Comparison of ENCODE assay signal across 7 mouse cellular contexts in genomic region chr5:65764786-65765634, GRCm38 (mm10). TPM values are rescaled to one million over a fixed set of nuclear protein-coding genes. Genes with fewer than 3 reads are reported as not detected.
DNase-seq lines count a peak whose midpoint lies in the region; ATAC-seq lines count a peak whose summit lies in the region.

No protein-coding gene starts in this region.

- H3K36me3 ChIP-seq in embryonic facial prominence, embryonic 11.5 days (replicated peaks; ENCODE audit: control insufficient read depth, insufficient read depth, low read depth, low read length), result no peaks in the 10 kb centered on the region; the same call in 1 of the 2 replicates
- H3K36me3 ChIP-seq in intestine, embryonic 16.5 days (ENCODE audit: control insufficient read depth, insufficient read depth, low read length), result no peaks in the 10 kb centered on the region
- no peaks in the 10 kb centered on the region for H3K36me3 ChIP-seq in midbrain, embryonic 11.5 days (ENCODE audit: control insufficient read depth, insufficient read depth, low read length)

- WGBS in embryonic facial prominence, embryonic 11.5 days, result 7% methylated on average over 36 of the region's 36 CpGs
- WGBS in intestine, embryonic 16.5 days, result 3% methylated on average over 36 of the region's 36 CpGs
- 7% methylated on average over 36 of the region's 36 CpGs for WGBS in midbrain, embryonic 11.5 days

- peak; percentile 92 for ATAC-seq in embryonic facial prominence, embryonic 11.5 days (replicated peaks; ENCODE audit: insufficient number of reproducible peaks, low FRiP score, low TSS enrichment, low read depth)
- ATAC-seq in intestine, embryonic 16.5 days, result peak; percentile 85
- ATAC-seq in midbrain, embryonic 11.5 days (ENCODE audit: low FRiP score), result peak; percentile 85

- peak overlapping the region; percentile 68 for H3K4me3 ChIP-seq in embryonic facial prominence, embryonic 11.5 days (ENCODE audit: low read depth, low read length)
- H3K4me3 ChIP-seq in intestine, embryonic 16.5 days (ENCODE audit: low read length), result peak overlapping the region; percentile 88
- H3K4me3 ChIP-seq in midbrain, embryonic 11.5 days (ENCODE audit: low read depth, low read length), result peak overlapping the region; percentile 88

- peak overlapping the region; percentile 74 for H3K4me2 ChIP-seq in embryonic facial prominence, embryonic 11.5 days (ENCODE audit: low read depth, low read length)
- H3K4me2 ChIP-seq in intestine, embryonic 16.5 days (ENCODE audit: low read depth, low read length), result peak overlapping the region; percentile 84
- H3K4me2 ChIP-seq in midbrain, embryonic 11.5 days, result peak overlapping the region; percentile 89

- H3K9me3 ChIP-seq in embryonic facial prominence, embryonic 11.5 days (replicated peaks; ENCODE audit: control insufficient read depth, low read length), result no peaks in the 10 kb centered on the region
- H3K9me3 ChIP-seq in intestine, embryonic 16.5 days (ENCODE audit: control insufficient read depth, low read length), result no peaks in the 10 kb centered on the region
- no peaks in the 10 kb centered on the region for H3K9me3 ChIP-seq in midbrain, embryonic 11.5 days (ENCODE audit: control insufficient read depth, low read length)

- peak; percentile 82 for DNase-seq in adrenal gland, postnatal 25 days
- DNase-seq in embryonic facial prominence, embryonic 11.5 days (ENCODE audit: low spot score), result peak; percentile 94
- peak; percentile 90 for DNase-seq in gonadal fat pad, adult 2 months (ENCODE audit: low read depth)
- DNase-seq in left cerebral cortex, postnatal 4 days, result peak; percentile 86
- DNase-seq in midbrain, embryonic 11.5 days (ENCODE audit: low spot score, missing footprints), result peak; percentile 97
- peak; percentile 75 for DNase-seq in right cerebral cortex, postnatal 4 days

- intact Hi-C loops in left cerebral cortex, postnatal 4 days (cut with DNase I), result loop anchor here (5.0 kb wide), 1 partner anchor 187 kb away; no protein-coding TSS in a partner anchor

- no peaks in the 10 kb centered on the region for H3K4me1 ChIP-seq in embryonic facial prominence, embryonic 11.5 days (ENCODE audit: control insufficient read depth, insufficient read depth, low read length)
- H3K4me1 ChIP-seq in intestine, embryonic 16.5 days (ENCODE audit: control insufficient read depth, insufficient read depth, low read length), result peaks cover 3% of the 10 kb centered on the region
- peaks cover 8% of the 10 kb centered on the region for H3K4me1 ChIP-seq in midbrain, embryonic 11.5 days (ENCODE audit: control insufficient read depth, insufficient read depth, low read length)

- peak overlapping the region; percentile 100 for H3K27ac ChIP-seq in embryonic facial prominence, embryonic 11.5 days (replicated peaks; ENCODE audit: low read depth, low read length)
- peak overlapping the region; percentile 100 for H3K27ac ChIP-seq in intestine, embryonic 16.5 days (ENCODE audit: low read length)
- H3K27ac ChIP-seq in midbrain, embryonic 11.5 days (ENCODE audit: low read depth, low read length), result peak overlapping the region; percentile 99

- peak overlapping the region; percentile 95 for H3K9ac ChIP-seq in embryonic facial prominence, embryonic 11.5 days (replicated peaks; ENCODE audit: low read length)
- peak overlapping the region; percentile 99 for H3K9ac ChIP-seq in intestine, embryonic 16.5 days (ENCODE audit: low read depth, low read length)
- H3K9ac ChIP-seq in midbrain, embryonic 11.5 days (ENCODE audit: low read length), result peak overlapping the region; percentile 98

- no peaks in the 10 kb centered on the region for H3K27me3 ChIP-seq in embryonic facial prominence, embryonic 11.5 days (ENCODE audit: control insufficient read depth, insufficient read depth, low read length)
- no peaks in the 10 kb centered on the region for H3K27me3 ChIP-seq in intestine, embryonic 16.5 days (replicated peaks; ENCODE audit: control insufficient read depth, insufficient read depth, low read length)
- no peaks in the 10 kb centered on the region for H3K27me3 ChIP-seq in midbrain, embryonic 11.5 days (ENCODE audit: control insufficient read depth, insufficient read depth, low read length)

RNA-seq across cellular contexts. Expression of gene N4bp2, which starts 1.7 kb away (rescaled TPM):
- total RNA-seq in adrenal gland, postnatal 25 days (2021), result 15.7 and 28.0 TPM in 2 replicates
- polyA plus RNA-seq in embryonic facial prominence, embryonic 11.5 days (2014; fragmentation: Nextera tagmentation; extraction: Ambion mirVana), result 45.4 and 50.7 TPM in 2 replicates
- 4.2 and 5.8 TPM in 2 replicates for polyA plus RNA-seq in gonadal fat pad, adult 2 months (2012; rRNA removed)
- polyA plus RNA-seq in intestine, embryonic 16.5 days (2015; fragmentation: Nextera tagmentation; extraction: Ambion mirVana), result 16.4 and 16.8 TPM in 2 replicates
- total RNA-seq in left cerebral cortex, postnatal 4 days (2021), result 10 to 100 TPM; 30.8 to 31.7 TPM
- polyA plus RNA-seq in midbrain, embryonic 11.5 days (2014; fragmentation: Nextera tagmentation; extraction: Ambion mirVana), result 40.1 and 43.1 TPM in 2 replicates

Comparison
In these comparisons a context has a peak if more than half of its experiments do, and no peak if none do; other contexts are left out.
1. Peak in every context shown above with its lines: DNase-seq, ATAC-seq, H3K4me3 ChIP-seq and H3K27ac ChIP-seq.